Mouse (Mus musculus): ENCODE results near the gene Acap1. TPM values are rescaled to one million over a fixed set of nuclear protein-coding genes. Genes with fewer than 3 reads are reported as not detected.
A peak's percentile ranks its signal among the peaks of the same experiment; 100 is the strongest.

Gene Acap1
- 0.13 and 0.25 TPM in 2 replicates for polyA plus RNA-seq (2015; fragmentation: Nextera tagmentation; extraction: Ambion mirVana)

GRCm38 (mm10) chr11:69895291-69895690 lies at the start of gene Acap1:
Gene Acap1 (minus strand): TSS chr11:69895539.
- no peak within 1 kb of the TSS for H3K27ac ChIP-seq (ENCODE audit: low read depth, low read length)
- H3K36me3 ChIP-seq (ENCODE audit: control insufficient read depth, insufficient read depth, low read length): no peaks in the 10 kb centered on the region
- no peak within 1 kb of the TSS for H3K4me3 ChIP-seq (ENCODE audit: low read length)
- 81% methylated on average over 4 of the region's 4 CpGs for whole genome bisulfite sequencing
- no peak within 1 kb of the TSS for H3K9ac ChIP-seq (ENCODE audit: low read depth, low read length)
- no peaks in the 10 kb centered on the region for H3K9me3 ChIP-seq (ENCODE audit: control insufficient read depth, low read length)
- no peak within 1 kb of the TSS for H3K4me2 ChIP-seq (ENCODE audit: low read length)
- no peak for ATAC-seq
- H3K27me3 ChIP-seq (replicated peaks; ENCODE audit: control insufficient read depth, insufficient read depth, low read length): no peaks in the 10 kb centered on the region
- H3K4me1 ChIP-seq (ENCODE audit: control insufficient read depth, insufficient read depth, low read depth, low read length): peaks cover 7% of the 10 kb centered on the region

DNA sequence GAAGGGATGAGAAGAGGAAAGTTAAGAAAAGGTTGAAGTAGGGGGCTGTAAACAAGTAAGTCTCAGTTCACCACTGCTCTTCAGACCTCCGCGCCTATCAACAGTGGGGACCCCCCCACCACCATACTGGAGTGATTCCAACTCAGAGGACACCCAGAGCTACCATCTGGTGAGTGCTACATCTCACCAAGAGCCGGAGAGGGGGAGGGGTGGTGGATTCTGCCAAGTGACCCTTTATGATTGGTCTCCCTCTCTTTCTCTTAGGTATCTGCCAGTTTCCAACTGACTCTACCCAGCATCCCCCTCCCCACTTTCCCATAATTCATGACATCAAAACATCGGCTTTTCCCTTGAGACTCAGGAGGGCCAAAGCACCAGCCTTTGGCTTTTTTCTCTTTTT lies 45.6 kb upstream of the Acap1 start:
- Histone ChIP-seq H3K27ac (ENCODE audit: low read depth, low read length) (no peak overlapping the region), H3K9ac (ENCODE audit: low read depth, low read length) (no peak overlapping the region), H3K27me3 (replicated peaks; ENCODE audit: control insufficient read depth, insufficient read depth, low read length) (peaks cover 11% of the 10 kb centered on the region), H3K36me3 (ENCODE audit: control insufficient read depth, insufficient read depth, low read length) (no peaks in the 10 kb centered on the region), H3K4me2 (ENCODE audit: low read length) (no peak overlapping the region), H3K4me1 (ENCODE audit: control insufficient read depth, insufficient read depth, low read depth, low read length) (peaks cover 10% of the 10 kb centered on the region), H3K4me3 (ENCODE audit: low read length) (no peak overlapping the region), H3K9me3 (ENCODE audit: control insufficient read depth, low read length) (no peaks in the 10 kb centered on the region)
- WGBS: 80% methylated on average over 4 of the region's 4 CpGs
- no peak for ATAC-seq

DNA sequence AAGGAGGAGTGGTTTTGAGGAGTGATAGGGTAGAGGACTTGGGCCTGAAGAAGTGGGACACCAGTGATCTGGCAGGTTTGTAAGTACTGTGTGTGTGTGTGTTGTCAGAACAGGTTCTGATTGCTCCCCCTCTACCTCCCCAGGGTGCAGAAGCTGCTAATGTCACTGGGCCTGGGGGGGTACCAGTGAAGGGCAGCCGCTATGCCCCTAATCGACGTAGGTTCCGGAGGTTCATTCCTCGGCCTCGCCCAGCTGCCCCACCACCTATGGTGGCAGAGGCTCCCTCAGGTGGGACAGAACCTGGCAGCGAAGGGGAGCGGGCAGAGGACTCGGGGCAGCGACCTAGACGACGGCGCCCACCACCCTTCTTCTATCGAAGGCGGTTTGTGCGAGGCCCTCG lies 44.4 kb upstream of the Acap1 start:
- Histone ChIP-seq H3K4me2 (ENCODE audit: low read length) (no peak overlapping the region), H3K36me3 (ENCODE audit: control insufficient read depth, insufficient read depth, low read length) (no peaks in the 10 kb centered on the region), H3K4me3 (ENCODE audit: low read length) (no peak overlapping the region), H3K9me3 (ENCODE audit: control insufficient read depth, low read length) (no peaks in the 10 kb centered on the region), H3K4me1 (ENCODE audit: control insufficient read depth, insufficient read depth, low read depth, low read length) (peaks cover 15% of the 10 kb centered on the region), H3K27me3 (replicated peaks; ENCODE audit: control insufficient read depth, insufficient read depth, low read length) (peaks cover 11% of the 10 kb centered on the region), H3K27ac (ENCODE audit: low read depth, low read length) (no peak overlapping the region), H3K9ac (ENCODE audit: low read depth, low read length) (no peak overlapping the region)
- no peak for ATAC-seq
- WGBS: 95% methylated on average over 17 of the region's 17 CpGs

DNA sequence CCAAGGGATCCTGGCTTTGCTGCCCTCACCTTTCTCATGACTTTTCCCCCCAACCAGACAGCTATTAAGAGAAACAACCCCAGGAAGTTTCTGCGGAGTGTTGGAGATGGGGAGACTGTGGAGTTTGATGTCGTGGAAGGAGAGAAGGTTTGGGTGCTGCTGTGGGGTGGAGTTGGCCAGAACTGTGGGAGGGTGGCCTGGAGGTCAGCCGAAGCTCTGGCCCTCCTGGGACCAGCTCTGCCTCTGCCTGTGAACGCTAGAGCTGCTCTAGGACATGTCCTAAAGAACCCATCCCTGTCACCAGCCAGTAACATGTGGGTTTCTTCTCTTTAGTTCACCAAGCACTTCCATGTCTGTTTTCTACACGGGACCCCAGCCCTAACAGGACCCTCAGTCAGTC lies 43.8 kb upstream of the Acap1 start:
- no peaks in the 10 kb centered on the region for H3K36me3 ChIP-seq (ENCODE audit: control insufficient read depth, insufficient read depth, low read length)
- no peaks in the 10 kb centered on the region for H3K9me3 ChIP-seq (ENCODE audit: control insufficient read depth, low read length)
- no peak for ATAC-seq
- 67% methylated on average over 5 of the region's 5 CpGs for WGBS
- H3K4me3 ChIP-seq (ENCODE audit: low read length): no peak overlapping the region
- H3K4me2 ChIP-seq (ENCODE audit: low read length): no peak overlapping the region
- H3K27me3 ChIP-seq (replicated peaks; ENCODE audit: control insufficient read depth, insufficient read depth, low read length): peaks cover 11% of the 10 kb centered on the region
- H3K4me1 ChIP-seq (ENCODE audit: control insufficient read depth, insufficient read depth, low read depth, low read length): peaks cover 15% of the 10 kb centered on the region
- H3K9ac ChIP-seq (ENCODE audit: low read depth, low read length): no peak overlapping the region
- no peak overlapping the region for H3K27ac ChIP-seq (ENCODE audit: low read depth, low read length)

DNA sequence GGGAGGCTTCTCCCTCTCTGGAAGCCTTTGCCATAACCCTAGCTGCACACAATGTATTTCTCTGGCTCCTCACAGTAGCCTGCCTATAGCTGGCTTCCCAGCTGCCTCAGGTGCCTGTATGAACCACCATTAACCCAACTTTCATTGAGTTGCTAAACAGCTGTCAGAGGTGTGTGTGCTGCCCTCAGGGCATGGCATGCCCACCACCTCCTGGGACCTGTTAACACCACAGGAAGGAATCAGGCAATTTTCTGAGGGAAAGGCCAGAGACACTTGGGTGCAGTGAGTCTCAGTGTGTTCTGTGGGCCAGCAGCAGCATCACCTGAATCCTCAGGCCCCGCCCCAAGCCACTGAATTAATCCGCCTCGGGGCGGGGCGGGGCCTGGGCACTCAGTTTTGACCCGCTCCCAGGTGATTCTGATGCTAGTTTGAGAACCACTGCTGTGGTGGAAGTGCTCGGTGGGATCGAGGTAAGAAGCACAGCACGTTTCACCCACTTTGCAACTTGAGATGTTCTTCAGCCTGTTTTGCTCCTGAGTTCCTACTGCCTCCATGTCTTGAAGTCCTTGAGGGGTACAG lies 43.2 kb upstream of the Acap1 start:
- H3K9me3 ChIP-seq (ENCODE audit: control insufficient read depth, low read length): no peaks in the 10 kb centered on the region
- WGBS: 32% methylated on average over 9 of the region's 9 CpGs
- H3K4me3 ChIP-seq (ENCODE audit: low read length): no peak overlapping the region
- no peak for ATAC-seq
- H3K9ac ChIP-seq (ENCODE audit: low read depth, low read length): no peak overlapping the region
- H3K4me1 ChIP-seq (ENCODE audit: control insufficient read depth, insufficient read depth, low read depth, low read length): peaks cover 15% of the 10 kb centered on the region
- H3K27me3 ChIP-seq (replicated peaks; ENCODE audit: control insufficient read depth, insufficient read depth, low read length): peaks cover 11% of the 10 kb centered on the region
- H3K36me3 ChIP-seq (ENCODE audit: control insufficient read depth, insufficient read depth, low read length): no peaks in the 10 kb centered on the region
- no peak overlapping the region for H3K4me2 ChIP-seq (ENCODE audit: low read length)
- no peak overlapping the region for H3K27ac ChIP-seq (ENCODE audit: low read depth, low read length)

GRCm38 (mm10) chr11:69937834-69938233 lies 42.5 kb upstream of the Acap1 start:
- no peak overlapping the region for H3K4me2 ChIP-seq (ENCODE audit: low read length)
- peaks cover 11% of the 10 kb centered on the region for H3K27me3 ChIP-seq (replicated peaks; ENCODE audit: control insufficient read depth, insufficient read depth, low read length)
- H3K9ac ChIP-seq (ENCODE audit: low read depth, low read length): no peak overlapping the region
- no peak overlapping the region for H3K4me3 ChIP-seq (ENCODE audit: low read length)
- 76% methylated on average over 5 of the region's 5 CpGs for WGBS
- ATAC-seq: no peak
- no peaks in the 10 kb centered on the region for H3K36me3 ChIP-seq (ENCODE audit: control insufficient read depth, insufficient read depth, low read length)
- no peaks in the 10 kb centered on the region for H3K9me3 ChIP-seq (ENCODE audit: control insufficient read depth, low read length)
- no peak overlapping the region for H3K27ac ChIP-seq (ENCODE audit: low read depth, low read length)
- peaks cover 15% of the 10 kb centered on the region for H3K4me1 ChIP-seq (ENCODE audit: control insufficient read depth, insufficient read depth, low read depth, low read length)

DNA sequence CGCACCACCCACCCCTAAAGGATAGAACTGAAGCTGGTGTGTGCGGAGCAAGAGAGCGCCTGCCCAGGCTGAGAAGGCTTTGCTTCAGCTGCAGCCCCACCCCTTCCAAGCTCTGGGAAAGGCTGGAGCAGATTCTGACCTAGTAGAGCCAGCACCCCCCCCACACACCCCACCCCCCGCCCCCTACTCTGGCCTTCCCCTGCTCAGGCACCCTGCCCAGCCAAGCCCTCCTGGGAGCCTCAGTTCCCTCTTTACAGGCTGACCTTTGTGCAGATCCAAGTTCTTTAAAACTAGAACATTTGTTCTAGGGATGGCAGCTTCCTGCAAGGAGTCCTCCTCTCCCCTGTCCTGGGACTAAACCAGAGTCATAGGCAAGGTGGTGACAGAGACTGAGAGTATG lies 42.0 kb upstream of the Acap1 start:
- Histone ChIP-seq H3K27ac (ENCODE audit: low read depth, low read length) (no peak overlapping the region), H3K4me1 (ENCODE audit: control insufficient read depth, insufficient read depth, low read depth, low read length) (peaks cover 15% of the 10 kb centered on the region), H3K4me2 (ENCODE audit: low read length) (no peak overlapping the region), H3K9ac (ENCODE audit: low read depth, low read length) (no peak overlapping the region), H3K9me3 (ENCODE audit: control insufficient read depth, low read length) (no peaks in the 10 kb centered on the region), H3K27me3 (replicated peaks; ENCODE audit: control insufficient read depth, insufficient read depth, low read length) (peaks cover 11% of the 10 kb centered on the region), H3K36me3 (ENCODE audit: control insufficient read depth, insufficient read depth, low read length) (no peaks in the 10 kb centered on the region), H3K4me3 (ENCODE audit: low read length) (no peak overlapping the region)
- no peak for ATAC-seq
- 60% methylated on average over 4 of the region's 4 CpGs for WGBS

DNA sequence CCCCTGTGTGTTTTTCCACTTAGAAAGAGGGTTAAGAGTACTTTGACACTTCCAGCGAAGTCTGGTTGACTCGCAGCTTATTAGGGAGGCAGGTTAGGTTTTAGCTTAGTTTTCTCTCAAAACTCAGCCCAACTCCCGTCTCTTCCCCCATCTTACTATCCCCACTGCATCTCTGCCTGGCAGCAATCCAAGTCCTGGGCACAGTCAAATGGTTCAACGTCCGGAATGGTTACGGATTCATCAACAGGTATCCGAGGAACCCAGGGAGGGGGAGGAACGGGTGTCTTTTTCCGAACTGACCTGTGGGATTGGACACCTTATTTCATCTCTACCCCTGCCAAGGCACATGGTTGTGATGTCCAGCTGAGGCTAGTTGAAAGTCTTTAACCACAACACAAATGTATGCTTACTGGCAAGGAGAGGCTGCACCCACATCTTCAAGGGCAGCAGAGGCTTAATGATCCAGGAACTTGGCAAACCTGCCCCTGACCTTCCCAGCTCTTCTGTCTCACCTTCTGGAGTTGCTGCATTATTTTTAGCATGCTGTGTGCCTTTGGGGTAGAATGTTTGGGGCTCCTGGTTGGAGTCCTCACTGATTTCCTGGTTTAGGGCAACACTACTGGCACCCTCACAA lies 41.5 kb upstream of the Acap1 start:
- no peak for ATAC-seq
- 36% methylated on average over 9 of the region's 9 CpGs for WGBS

DNA sequence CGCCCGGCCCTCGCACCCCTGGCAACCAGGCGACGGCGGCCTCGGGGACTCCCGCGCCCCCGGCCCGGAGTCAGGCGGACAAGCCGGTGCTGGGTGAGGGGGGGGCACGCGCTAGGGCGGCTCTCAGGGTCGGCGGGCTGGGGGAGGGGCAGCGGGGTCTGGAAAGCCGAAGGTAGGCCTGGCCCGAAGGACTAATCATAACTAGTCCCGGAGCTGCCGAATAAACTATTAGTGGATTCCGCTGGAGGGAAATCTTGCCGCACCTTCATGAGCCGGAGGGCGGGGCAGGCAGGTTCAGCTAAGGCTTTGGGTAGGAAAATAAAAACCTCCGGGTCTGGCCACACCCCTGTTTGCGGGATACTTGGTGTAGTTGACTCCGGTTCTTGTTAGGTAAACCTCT lies 40.8 kb upstream of the Acap1 start:
- Histone ChIP-seq H3K36me3 (ENCODE audit: control insufficient read depth, insufficient read depth, low read length) (no peaks in the 10 kb centered on the region), H3K9ac (ENCODE audit: low read depth, low read length) (peak overlapping the region; percentile 70), H3K27me3 (replicated peaks; ENCODE audit: control insufficient read depth, insufficient read depth, low read length) (peaks cover 11% of the 10 kb centered on the region), H3K4me3 (ENCODE audit: low read length) (peak overlapping the region; percentile 68), H3K4me1 (ENCODE audit: control insufficient read depth, insufficient read depth, low read depth, low read length) (peaks cover 15% of the 10 kb centered on the region), H3K4me2 (ENCODE audit: low read length) (peak overlapping the region; percentile 99), H3K9me3 (ENCODE audit: control insufficient read depth, low read length) (no peaks in the 10 kb centered on the region), H3K27ac (ENCODE audit: low read depth, low read length) (no peak overlapping the region)
- ATAC-seq: no peak
- WGBS: under 1% methylated on average over 30 of the region's 30 CpGs

More for the DNA sequence above, 41.5 kb upstream of the Acap1 start:
- Histone ChIP-seq H3K27me3 (replicated peaks; ENCODE audit: control insufficient read depth, insufficient read depth, low read length) (peaks cover 11% of the 10 kb centered on the region), H3K4me2 (ENCODE audit: low read length) (peak overlapping the region; percentile 99), H3K27ac (ENCODE audit: low read depth, low read length) (no peak overlapping the region), H3K36me3 (ENCODE audit: control insufficient read depth, insufficient read depth, low read length) (no peaks in the 10 kb centered on the region), H3K9ac (ENCODE audit: low read depth, low read length) (no peak overlapping the region), H3K4me1 (ENCODE audit: control insufficient read depth, insufficient read depth, low read depth, low read length) (peaks cover 15% of the 10 kb centered on the region), H3K9me3 (ENCODE audit: control insufficient read depth, low read length) (no peaks in the 10 kb centered on the region), H3K4me3 (ENCODE audit: low read length) (peak overlapping the region; percentile 68)

Measured in hindbrain, embryonic 16.5 days (tissue).